Mouse (Mus musculus): ENCODE measurements around the gene Plxna1. TPM values are rescaled to one million over a fixed set of nuclear protein-coding genes. Genes with fewer than 3 reads are reported as not detected.

The Plxna1 gene
- polyA plus RNA-seq (2017; shearing (Covaris generic)) = 1 to 10 TPM in 1 of 2 experiments, under 1 TPM in 1; 0.90 to 1.8 TPM

DNA sequence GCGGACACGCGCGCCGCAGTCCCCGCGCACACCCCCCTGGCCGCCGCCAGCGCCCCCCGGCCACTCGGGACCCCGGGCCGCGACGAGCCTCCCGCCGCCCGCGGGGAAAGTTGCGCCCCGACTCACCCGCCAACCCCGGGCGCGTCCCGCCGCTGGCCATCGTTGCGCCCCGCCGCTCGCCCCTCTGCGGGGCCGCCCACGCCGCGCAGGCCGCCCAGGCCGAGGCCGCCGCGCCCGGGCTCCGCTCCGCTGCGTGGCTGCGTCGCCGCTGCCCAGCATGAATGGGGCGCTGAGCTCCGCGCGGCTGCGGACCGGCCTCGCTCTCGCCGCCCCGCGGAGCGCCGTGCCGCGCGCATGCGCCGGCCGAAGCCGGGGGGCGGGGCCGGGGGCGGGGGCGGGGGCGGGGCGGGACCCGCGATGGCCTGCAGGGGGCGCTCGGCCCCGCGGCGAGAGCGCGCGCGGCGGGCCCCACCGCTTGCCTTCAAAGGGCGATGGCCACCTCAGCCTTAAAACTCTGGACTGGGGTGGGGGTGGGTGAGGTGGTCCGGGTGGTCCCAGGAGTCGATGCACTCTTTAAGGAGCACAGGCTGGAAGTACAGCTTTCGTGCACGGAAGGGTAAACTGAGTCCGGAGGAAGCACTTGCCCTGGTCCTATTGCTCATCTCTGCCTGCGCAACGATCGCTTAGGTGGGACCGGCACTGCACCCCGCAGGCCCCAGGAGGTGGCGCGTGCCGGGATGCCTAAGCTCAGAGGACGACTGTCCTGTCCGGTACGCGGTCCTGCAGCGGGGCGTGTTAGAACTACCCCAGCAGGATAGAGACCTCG is at the start of gene Plxna1:
Gene Plxna1 (minus strand): TSS at position 340 of the 826 bp plus-strand sequence.
- ATAC-seq = peak; percentile 59

GRCm38 (mm10) chr6:89409041-89409440 is 46.6 kb upstream of the Plxna1 start:
- no peak for ATAC-seq

DNA sequence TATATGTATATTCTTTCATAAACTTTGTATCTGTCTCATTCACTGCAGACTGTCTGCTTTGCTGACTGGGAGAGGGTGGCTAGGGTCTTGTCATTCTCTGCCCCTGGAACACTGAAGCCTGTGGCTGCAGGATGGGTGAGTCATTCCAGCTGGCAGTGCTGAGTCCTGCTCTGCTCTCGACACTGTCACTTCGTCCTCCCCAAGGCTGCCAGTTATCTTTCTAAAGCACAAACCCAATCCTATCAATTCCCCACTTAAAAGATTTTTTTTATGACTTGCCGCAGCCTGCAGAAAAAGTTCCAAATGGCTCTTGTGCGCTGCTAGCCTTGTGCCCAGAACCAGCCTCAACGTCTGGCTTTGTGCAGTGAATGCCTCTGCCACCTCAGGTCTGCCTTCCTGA is 45.8 kb upstream of the Plxna1 start:
- no peak for ATAC-seq

GRCm38 (mm10) chr6:89407247-89407889 is 44.9 kb upstream of the Plxna1 start:
- no peak for ATAC-seq

DNA sequence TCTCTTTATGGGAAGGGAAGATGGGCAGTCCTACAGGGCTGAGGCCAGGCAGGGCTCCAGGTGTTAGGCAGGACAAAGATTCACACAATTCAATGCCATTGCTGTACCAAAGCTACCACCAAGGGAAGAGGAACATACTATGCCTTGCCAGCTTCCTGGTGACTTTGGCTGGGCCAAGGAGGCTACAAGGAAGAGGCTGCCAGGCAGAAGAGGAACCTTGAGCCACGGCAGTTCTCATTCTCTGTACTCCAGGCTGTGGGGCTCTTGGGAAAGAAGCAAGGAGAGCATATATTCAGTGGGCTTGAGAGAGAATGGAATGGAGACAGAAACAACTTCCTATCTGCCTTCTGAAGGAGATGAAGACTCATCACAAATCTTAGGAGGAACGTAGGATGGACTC is 42.5 kb upstream of the Plxna1 start:
- ATAC-seq = no peak

DNA sequence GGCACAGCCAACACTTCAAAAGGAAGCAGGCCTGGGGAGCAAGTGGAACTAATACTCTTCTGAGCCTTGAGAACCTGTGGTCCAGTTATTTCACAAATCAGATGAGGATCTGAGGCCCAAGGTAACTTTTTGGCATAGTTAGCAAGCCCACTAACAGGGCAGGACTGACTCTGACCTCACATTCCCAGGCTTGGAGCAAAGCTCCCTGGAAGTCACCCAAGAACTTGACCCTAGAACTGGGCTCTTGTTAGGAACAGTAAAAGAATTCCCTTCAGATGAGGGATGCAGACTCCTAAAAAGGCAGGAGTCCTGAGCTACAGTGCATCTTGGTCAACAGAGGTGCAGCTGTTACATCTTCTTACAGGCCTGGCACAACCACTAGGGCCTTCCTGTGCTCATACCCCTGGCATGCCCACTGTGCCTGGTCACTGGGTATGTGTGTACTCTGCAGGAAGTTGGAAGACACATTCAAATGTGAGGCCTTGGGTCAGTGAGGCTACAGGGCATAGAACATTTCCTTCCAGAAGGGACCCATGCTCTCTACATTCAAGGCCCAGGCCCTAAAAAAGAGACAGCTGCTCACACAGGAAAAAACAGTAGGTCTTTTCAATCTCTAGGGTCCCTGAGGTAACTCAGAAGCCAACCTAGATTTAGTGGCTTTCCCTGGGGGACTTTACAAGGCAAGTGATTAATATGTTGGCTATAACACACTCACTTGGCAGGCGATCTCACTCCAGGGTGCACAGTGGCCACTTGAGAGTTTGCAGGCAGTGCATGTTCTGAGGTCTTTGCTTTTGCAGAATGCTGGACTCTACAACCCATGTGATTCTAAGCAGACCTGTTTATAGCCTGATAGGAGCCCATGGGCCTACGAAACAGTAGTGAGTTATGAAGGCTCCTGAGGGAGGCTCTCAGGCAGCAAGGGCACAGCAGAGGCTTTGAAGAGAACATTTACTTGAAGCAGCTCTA is 41.1 kb upstream of the Plxna1 start:
- no peak for ATAC-seq

- ATAC-seq = no peak
Observed at GRCm38 (mm10) chr6:89402406-89402805, 40.0 kb upstream of the Plxna1 start.

GRCm38 (mm10) chr6:89399564-89399963 is 37.1 kb upstream of the Plxna1 start:
- no peak for ATAC-seq

DNA sequence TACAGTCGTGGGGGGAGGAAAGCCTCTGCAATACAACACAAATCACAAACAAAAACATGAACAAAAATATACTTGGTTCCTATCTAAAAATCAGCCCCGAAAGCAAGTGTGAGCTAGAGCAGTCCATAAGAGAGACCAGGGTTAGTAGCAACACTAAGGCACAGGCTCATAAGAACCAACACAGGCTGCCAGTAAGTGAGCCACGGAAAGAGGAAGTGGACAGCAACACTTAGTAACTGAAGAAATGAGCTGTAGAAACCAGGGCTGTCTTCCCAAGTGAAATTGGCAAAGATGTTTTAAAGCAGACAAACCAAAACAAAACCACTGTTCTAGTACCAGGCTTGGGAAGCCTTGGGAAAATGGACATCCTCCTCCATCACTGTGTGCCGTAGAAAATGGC is 35.5 kb upstream of the Plxna1 start:
- no peak for ATAC-seq

DNA sequence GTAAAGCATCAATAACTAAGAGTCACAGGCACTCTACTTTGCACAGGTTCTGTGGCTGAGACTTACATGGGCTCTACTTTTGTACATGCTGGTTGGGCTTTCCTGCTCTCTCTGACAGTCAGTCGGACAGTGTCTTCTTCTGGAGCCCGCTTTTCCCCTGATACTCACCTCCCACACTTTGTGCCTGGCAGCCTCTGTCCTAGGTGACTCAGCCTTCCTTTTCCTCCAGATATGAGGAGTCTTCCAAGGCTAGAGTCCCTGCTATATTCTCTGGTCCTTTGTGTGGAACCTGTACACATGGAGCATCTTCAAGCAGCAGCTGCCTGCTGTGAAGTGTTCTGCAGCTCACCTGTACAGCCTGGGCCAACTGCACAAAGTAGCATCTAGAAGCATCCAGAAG is 31.4 kb upstream of the Plxna1 start:
- ATAC-seq = no peak

GRCm38 (mm10) chr6:89392213-89392612 is 29.8 kb upstream of the Plxna1 start:
- no peak for ATAC-seq

- no peak for ATAC-seq
Observed at GRCm38 (mm10) chr6:89389771-89390170, 27.4 kb upstream of the Plxna1 start.

DNA sequence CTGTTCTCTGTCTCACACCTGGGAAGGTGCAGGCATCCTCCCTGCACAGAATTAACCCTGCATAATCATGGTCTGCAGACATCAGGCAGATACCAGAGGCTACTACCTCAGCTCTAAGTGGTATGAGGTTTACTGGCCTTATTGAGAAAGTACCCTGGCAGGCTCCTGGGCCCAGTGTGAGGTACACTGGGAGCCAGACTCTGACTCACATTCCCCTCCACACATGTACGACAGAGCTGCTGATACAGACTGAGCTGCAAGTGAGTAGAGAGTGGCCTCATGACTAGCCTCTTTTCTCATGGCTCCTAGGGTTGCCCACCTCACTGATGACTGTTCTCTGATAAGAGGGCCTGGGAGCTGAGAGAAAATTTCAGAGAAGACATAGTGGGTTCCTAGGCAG is 24.5 kb upstream of the Plxna1 start:
- no peak for ATAC-seq

DNA sequence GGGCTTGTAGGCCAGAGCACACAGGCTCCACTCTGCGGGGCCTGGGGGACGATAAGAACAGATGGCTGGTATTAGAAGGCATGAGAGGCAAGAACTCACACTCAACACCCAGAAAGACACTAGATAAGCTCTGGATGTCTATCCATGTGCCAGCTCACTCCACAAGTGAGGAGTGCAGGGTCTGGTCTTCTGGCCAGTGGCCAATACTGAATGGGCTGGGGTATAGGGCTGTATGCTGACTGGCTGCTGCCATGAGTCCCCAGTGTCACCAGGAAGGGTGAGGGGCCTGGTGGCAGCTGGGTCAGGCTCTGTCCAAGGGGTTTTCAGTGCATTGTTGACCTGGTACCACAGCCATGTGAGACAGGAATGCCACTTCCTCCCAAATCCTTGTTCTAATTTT is 22.3 kb upstream of the Plxna1 start:
- ATAC-seq = no peak

GRCm38 (mm10) chr6:89381851-89382250 is 19.4 kb upstream of the Plxna1 start:
- no peak for ATAC-seq

- ATAC-seq = no peak
Observed at GRCm38 (mm10) chr6:89381172-89381571, 18.8 kb upstream of the Plxna1 start.

DNA sequence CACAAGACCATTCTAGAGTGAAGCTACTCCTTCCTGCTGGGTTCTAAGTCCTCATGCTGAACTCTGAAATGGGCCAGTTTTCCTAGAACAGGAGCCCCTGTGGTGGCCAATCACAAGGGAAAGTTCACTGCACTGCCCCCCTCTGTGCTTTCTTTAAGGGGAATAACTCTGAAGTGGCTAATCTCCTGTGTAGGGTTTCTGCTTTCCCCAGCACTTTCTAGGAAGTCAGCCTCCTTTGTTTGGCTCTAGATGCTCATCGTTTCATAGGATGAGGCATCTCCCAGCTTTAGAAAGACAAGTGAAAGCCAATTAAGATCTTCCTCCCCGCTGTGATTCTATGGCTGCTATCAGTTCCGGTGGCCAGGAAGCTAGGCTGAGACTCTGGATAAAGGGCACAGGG is 18.3 kb upstream of the Plxna1 start:
- ATAC-seq = no peak

DNA sequence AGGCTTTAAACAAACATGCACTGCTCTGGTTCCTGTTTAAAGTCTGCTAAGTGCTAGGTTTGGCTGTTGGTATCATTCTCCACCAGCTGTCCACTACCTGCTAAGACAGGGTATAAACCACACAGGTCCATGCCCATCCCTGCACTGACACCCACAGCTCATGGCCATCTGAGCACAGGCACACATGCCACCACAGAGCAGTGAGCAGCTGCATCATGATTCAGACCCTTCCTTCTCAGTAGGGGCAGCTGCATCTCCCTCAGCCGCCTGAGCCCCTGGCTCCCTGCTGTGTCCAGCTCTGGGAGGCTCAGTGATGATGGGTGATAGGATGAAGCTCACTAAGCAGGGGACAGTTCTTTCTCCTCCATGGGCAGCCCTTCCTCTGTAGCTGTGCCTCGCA is 15.8 kb upstream of the Plxna1 start:
- no peak for ATAC-seq

DNA sequence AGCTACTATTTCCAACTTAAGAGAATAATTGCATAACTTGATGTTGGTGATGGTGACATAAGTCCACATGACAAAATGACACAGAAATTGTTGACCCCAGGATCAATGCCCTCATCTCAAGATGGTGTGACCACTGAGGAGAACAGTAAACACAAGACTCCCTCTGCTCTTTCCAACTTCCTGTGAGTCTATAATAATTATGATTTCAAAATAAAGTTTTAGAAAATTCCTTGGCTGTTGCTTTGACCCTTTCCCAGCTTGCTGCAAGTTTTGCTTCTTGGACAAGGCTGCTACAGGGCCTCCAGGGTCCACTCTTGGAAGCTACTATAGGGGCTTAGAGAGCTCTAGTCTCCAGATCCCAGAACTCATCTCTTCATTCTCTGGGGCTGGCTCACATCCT is 6.4 kb upstream of the Plxna1 start:
- ATAC-seq = no peak

DNA sequence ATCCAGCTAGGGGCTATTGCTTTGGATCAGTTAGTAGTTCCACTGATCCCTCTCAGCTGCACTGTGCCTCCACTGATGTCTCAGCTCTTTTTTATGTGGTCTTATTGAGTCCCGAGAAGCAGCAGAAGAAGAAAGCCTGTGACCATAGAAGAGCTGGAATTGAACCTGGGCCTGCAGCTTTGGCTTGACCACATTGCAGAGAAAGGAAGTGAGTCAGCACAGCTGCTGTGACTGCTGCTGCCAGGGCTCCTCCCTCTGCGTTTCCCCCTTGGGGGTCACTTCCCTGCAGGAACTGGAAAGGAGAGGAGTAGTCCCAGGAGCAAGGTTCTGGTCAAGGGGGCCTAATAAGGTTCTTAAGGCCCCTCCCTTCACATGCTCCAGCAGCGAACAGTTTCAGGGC is 1.9 kb upstream of the Plxna1 start:
- ATAC-seq = no peak

GRCm38 (mm10) chr6:89363107-89363451 is 659 bp upstream of the Plxna1 start:
- ATAC-seq = no peak

DNA sequence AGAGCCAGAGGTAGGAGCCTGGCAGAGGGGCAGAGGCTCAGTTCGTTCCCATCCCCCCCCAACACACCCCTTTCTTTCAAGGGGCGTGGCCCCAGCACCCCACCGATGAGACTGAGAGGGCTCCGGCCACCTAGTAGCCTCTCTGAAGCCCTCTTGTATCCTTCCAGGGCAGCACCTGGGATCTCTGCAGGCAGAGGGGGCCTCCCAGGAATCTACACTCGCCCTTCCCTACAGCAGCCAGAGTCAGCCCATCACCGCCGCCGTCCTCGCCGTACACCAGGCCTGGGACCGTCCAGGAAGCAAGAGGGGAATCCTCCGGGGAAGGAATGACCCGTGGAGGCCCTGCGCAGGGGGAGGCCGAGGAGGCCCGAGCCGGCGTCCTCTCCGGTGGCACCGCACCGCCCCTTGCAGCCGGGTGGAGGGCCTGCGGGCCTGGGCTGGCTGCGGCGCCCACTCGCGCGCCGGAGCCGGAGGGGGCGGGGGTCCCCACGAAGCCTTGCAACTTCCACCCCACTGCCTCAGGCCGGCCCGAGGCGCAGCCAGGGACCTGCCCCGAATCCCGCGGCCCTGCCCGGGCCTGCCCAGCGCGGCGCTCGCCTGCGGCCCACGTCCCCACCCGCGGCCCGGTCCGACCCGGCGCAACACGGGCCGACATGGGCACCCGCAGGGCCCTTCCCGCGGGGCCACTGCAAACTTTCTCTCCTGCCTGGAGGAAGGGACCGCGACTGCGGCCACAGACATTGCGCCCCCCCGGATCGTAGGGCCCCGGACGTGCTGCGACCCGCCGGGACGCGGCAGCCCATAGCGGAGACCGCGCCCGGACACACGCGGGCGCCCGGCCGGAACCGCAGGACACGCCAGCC is 771 bp downstream of the Plxna1 start:
- ATAC-seq = peak; percentile 38

Data from CD4-positive, CD25-positive, alpha-beta regulatory T cell, adult 4 months (primary cell).